Mouse (Mus musculus): ENCODE measurements around the gene Fthl17f. TPM values are rescaled to one million over a fixed set of nuclear protein-coding genes. Genes with fewer than 3 reads are reported as not detected.
"Not testable (repeated sequence)": the region's sequence is repeated elsewhere in the genome, so short reads cannot be mapped to it uniquely, and the experiment has no call there.

The Fthl17f gene
- polyA plus RNA-seq, 1 experiment from 2014 or later: not detected

DNA sequence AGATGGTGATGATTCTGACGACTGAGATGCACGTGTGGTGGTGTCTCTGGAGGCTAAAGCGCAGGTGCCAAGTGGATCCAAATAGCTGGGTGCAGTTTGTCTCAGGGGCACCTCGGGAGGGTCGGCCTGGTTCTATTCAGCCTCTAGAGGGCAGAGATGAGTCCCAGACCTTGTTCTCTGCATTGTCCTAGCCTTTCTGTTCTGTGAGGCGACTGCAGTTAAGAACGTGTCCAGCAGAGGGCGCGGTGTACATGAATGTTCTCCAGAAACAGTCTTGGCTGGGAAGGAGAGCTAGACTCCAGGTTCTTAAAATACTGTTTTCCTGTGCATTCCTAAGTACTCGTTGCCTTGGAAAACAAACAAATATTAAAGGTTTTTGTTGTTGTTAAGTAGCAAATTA lies 14.9 kb downstream of the Fthl17f start:
- H3K27me3 ChIP-seq (replicated peaks; ENCODE audit: insufficient read depth, low read length); H3K9ac ChIP-seq (replicated peaks; ENCODE audit: low read depth); ATAC-seq; DNase-seq (ENCODE audit: low spot score); H3K4me2 ChIP-seq (replicated peaks; ENCODE audit: low read depth, low read length); H3K27ac ChIP-seq (ENCODE audit: low read length); H3K4me1 ChIP-seq (ENCODE audit: insufficient read depth, low read depth, low read length); H3K4me3 ChIP-seq (ENCODE audit: low read depth, low read length); H3K36me3 ChIP-seq (ENCODE audit: insufficient read depth, low read length); H3K9me3 ChIP-seq (ENCODE audit: low read length): not testable (repeated sequence)
- peak; percentile 57 for TF ChIP-seq CTCF (IDR thresholded peaks at IDR 0.05)
- WGBS: 10% methylated on average over 7 of the region's 10 CpGs

DNA sequence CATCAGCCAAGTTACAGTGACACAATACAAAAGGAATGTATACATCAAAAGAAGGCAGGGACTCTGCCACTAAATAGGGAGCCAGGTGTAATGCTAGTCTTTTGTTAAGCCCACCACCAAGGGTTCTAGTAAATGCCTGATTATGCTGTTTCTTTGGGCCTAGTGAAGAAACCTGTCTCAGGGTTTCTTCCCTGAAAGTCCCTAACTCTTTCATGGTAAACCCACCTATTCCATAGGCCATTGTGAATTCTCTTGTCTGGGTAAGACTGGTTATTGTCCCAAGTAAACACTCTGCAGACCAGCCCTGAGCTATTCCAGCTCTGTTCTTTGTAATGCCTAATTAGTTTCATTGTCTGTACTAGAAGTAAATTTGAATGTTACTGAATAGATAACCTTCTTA lies 32.3 kb downstream of the Fthl17f start:
- not testable (repeated sequence) for ATAC-seq; H3K27me3 ChIP-seq (replicated peaks; ENCODE audit: insufficient read depth, low read length); H3K4me2 ChIP-seq (replicated peaks; ENCODE audit: low read depth, low read length); H3K9ac ChIP-seq (replicated peaks; ENCODE audit: low read depth); H3K27ac ChIP-seq (ENCODE audit: low read length); DNase-seq (ENCODE audit: low spot score); H3K36me3 ChIP-seq (ENCODE audit: insufficient read depth, low read length); H3K4me1 ChIP-seq (ENCODE audit: insufficient read depth, low read depth, low read length); H3K9me3 ChIP-seq (ENCODE audit: low read length); H3K4me3 ChIP-seq (ENCODE audit: low read depth, low read length)

DNA sequence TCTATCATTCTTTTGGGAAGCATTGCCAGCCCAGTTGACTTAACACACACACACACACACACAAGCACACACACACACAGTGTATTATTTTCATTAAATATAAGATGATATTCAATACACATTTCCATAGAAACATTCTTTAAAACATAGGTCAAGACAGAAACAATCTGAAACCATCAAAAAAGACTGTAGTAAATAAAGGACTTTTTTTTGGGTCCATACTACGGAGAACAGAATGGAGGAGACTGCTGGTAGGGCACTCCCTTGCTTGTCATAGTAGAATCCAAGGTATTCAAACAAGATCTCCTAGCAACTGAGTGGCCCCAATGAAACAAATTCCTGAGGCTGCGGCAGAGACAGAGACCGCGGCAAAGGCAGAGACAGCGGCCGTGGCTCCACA lies 41.4 kb downstream of the Fthl17f start, which contains the start of gene 4930402K13Rik:
TSS of gene 4930402K13Rik (plus strand) at position 301 of the 400 bp plus-strand sequence.
- no peak within 1 kb of the TSS for H3K27ac ChIP-seq (ENCODE audit: low read length)
- 92% methylated on average over 6 of the region's 6 CpGs for WGBS
- H3K27me3 ChIP-seq (replicated peaks; ENCODE audit: insufficient read depth, low read length): no peaks in the 10 kb centered on the region
- no peak within 1 kb of the TSS for H3K9ac ChIP-seq (replicated peaks; ENCODE audit: low read depth)
- H3K4me1 ChIP-seq (ENCODE audit: insufficient read depth, low read depth, low read length): no peaks in the 10 kb centered on the region
- ATAC-seq (no peak), DNase-seq (ENCODE audit: low spot score) (no peak)
- no peak within 1 kb of the TSS for H3K4me3 ChIP-seq (ENCODE audit: low read depth, low read length)
- H3K9me3 ChIP-seq (ENCODE audit: low read length): no peaks in the 10 kb centered on the region
- TF ChIP-seq EP300 (IDR thresholded peaks at IDR 0.05) (no peak), CTCF (IDR thresholded peaks at IDR 0.05) (no peak)
- no peaks in the 10 kb centered on the region for H3K36me3 ChIP-seq (ENCODE audit: insufficient read depth, low read length)
- H3K4me2 ChIP-seq (replicated peaks; ENCODE audit: low read depth, low read length): no peak within 1 kb of the TSS

DNA sequence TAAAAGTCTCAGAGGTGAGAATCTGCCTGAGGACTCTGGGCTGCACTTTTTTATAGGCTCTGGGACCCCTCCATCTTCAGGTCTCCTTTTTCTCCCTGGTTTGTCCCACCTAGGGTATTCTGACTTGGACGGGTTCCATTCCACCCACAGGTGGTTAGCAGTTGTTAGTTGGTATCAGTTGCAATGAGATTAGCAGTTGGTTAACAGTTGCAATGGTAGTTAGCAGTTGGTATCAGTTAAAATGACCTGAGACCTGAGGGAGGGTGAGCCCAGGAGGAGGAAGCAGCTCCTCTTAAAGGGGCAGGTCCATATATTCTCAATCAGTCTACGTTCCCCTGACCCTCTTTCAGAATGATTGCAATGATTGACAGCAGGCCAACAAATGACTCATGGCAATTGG lies 47.6 kb downstream of the Fthl17f start:
- Histone ChIP-seq H3K9me3 (ENCODE audit: low read length) (no peaks in the 10 kb centered on the region), H3K36me3 (ENCODE audit: insufficient read depth, low read length) (no peaks in the 10 kb centered on the region), H3K4me2 (replicated peaks; ENCODE audit: low read depth, low read length) (no peak overlapping the region), H3K27me3 (replicated peaks; ENCODE audit: insufficient read depth, low read length) (no peaks in the 10 kb centered on the region), H3K27ac (ENCODE audit: low read length) (no peak overlapping the region), H3K9ac (replicated peaks; ENCODE audit: low read depth) (no peak overlapping the region), H3K4me3 (ENCODE audit: low read depth, low read length) (no peak overlapping the region), H3K4me1 (ENCODE audit: insufficient read depth, low read depth, low read length) (no peaks in the 10 kb centered on the region)
- no peak for TF ChIP-seq CTCF (IDR thresholded peaks at IDR 0.05)
- TF ChIP-seq EP300 (IDR thresholded peaks at IDR 0.05): no peak
- ATAC-seq: no peak
- DNase-seq (ENCODE audit: low spot score): no peak
- 62% methylated on average over 2 of the region's 2 CpGs for WGBS

Other genes with a start within 250 kb of the Fthl17f start
- gene Gm6592, start 219.0 kb upstream of the Fthl17f start, polyA plus RNA-seq (2015; fragmentation: Nextera tagmentation; extraction: Ambion mirVana): not detected in 2 replicates
- not detected in 2 replicates for gene Gm5751, start 188.8 kb upstream of the Fthl17f start, polyA plus RNA-seq (2015; fragmentation: Nextera tagmentation; extraction: Ambion mirVana)
- 2.2 and 2.7 TPM in 2 replicates for gene B630019K06Rik, start 170.6 kb upstream of the Fthl17f start, polyA plus RNA-seq (2015; fragmentation: Nextera tagmentation; extraction: Ambion mirVana)
- not detected in 2 replicates for gene Fthl17b, start 100.0 kb upstream of the Fthl17f start, polyA plus RNA-seq (2015; fragmentation: Nextera tagmentation; extraction: Ambion mirVana)
- not detected in 2 replicates for gene Fthl17c, start 86.5 kb upstream of the Fthl17f start, polyA plus RNA-seq (2015; fragmentation: Nextera tagmentation; extraction: Ambion mirVana)
- gene Fthl17d, start 76.3 kb upstream of the Fthl17f start, polyA plus RNA-seq (2015; fragmentation: Nextera tagmentation; extraction: Ambion mirVana): not detected in 2 replicates
- gene Fthl17e, start 29.5 kb upstream of the Fthl17f start, polyA plus RNA-seq (2015; fragmentation: Nextera tagmentation; extraction: Ambion mirVana): not detected in 2 replicates
- not detected in 2 replicates for gene 4930402K13Rik, start 41.5 kb downstream of the Fthl17f start, polyA plus RNA-seq (2015; fragmentation: Nextera tagmentation; extraction: Ambion mirVana)
- 0.54 and 1.00 TPM in 2 replicates for gene Lancl3, start 136.9 kb downstream of the Fthl17f start, polyA plus RNA-seq (2015; fragmentation: Nextera tagmentation; extraction: Ambion mirVana)
- gene Gm14862, start 193.9 kb downstream of the Fthl17f start, polyA plus RNA-seq (2015; fragmentation: Nextera tagmentation; extraction: Ambion mirVana): not detected in 2 replicates
- 0.67 and 1.2 TPM in 2 replicates for gene Xk, start 209.7 kb downstream of the Fthl17f start, polyA plus RNA-seq (2015; fragmentation: Nextera tagmentation; extraction: Ambion mirVana)
- gene H2al1m, start 220.7 kb downstream of the Fthl17f start, polyA plus RNA-seq (2015; fragmentation: Nextera tagmentation; extraction: Ambion mirVana): not detected in 2 replicates

Data from lung, postnatal 0 days (tissue).